Mouse (Mus musculus) midbrain, embryonic 16.5 days (tissue): Measurements from ENCODE around the gene Myh6. TPM values are rescaled to one million over a fixed set of nuclear protein-coding genes. Genes with fewer than 3 reads are reported as not detected.
"Not testable (repeated sequence)": the region's sequence is repeated elsewhere in the genome, so short reads cannot be mapped to it uniquely, and the experiment has no call there.

ENCODE experiments used
- ATAC-seq: fragments of 200-750 bp; cut with Nextera tagmentation; 2 replicates; pipeline ENCODE4 v1.8.0; 2017; ENCODE audit warnings: moderate TSS enrichment
- H3K27ac ChIP-seq: fragments of 300-500 bp; sonication (generic); 2 replicates; pipeline ENCODE4 v1.5.1; 2014; ENCODE audit warnings: mild to moderate bottlenecking, low read length, mixed read lengths
- H3K27me3 ChIP-seq: fragments of 300-500 bp; sonication (generic); 2 replicates; pipeline ENCODE4 v1.6.1; 2014; ENCODE audit warnings: low read depth, low read length, mixed read lengths; ENCODE audit not compliant: control insufficient read depth, insufficient read depth
- H3K36me3 ChIP-seq: fragments of 300-500 bp; sonication (generic); 2 replicates; pipeline ENCODE4 v1.6.1; 2014; ENCODE audit warnings: mild to moderate bottlenecking, low read length, moderate library complexity, mixed read lengths; ENCODE audit not compliant: control insufficient read depth, insufficient read depth
- H3K4me1 ChIP-seq: fragments of 300-500 bp; sonication (generic); 2 replicates; pipeline ENCODE4 v1.6.1; 2014; ENCODE audit warnings: mild to moderate bottlenecking, low read length, mixed read lengths; ENCODE audit not compliant: control insufficient read depth, insufficient read depth
- H3K4me2 ChIP-seq: fragments of 300-500 bp; sonication (generic); 2 replicates; pipeline ENCODE4 v1.6.1; 2014; ENCODE audit warnings: mild to moderate bottlenecking, low read length, mixed read lengths
- H3K4me3 ChIP-seq: fragments of 300-500 bp; sonication (generic); 2 replicates; pipeline ENCODE4 v1.5.1; 2014; ENCODE audit warnings: low read depth, mild to moderate bottlenecking, low read length, moderate library complexity, mixed read lengths
- H3K9ac ChIP-seq: fragments of 300-500 bp; sonication (generic); 2 replicates; pipeline ENCODE4 v1.6.1; 2014; ENCODE audit warnings: low read depth, low read length, mixed read lengths
- H3K9me3 ChIP-seq: fragments of 300-500 bp; sonication (generic); replicated peaks from 2 replicates; pipeline ENCODE4 v1.6.1; 2014; ENCODE audit warnings: mild to moderate bottlenecking, low read length, mixed read lengths; ENCODE audit not compliant: control insufficient read depth, poor library complexity, severe bottlenecking
- WGBS: fragments of 180-500 bp; shearing (Covaris S2); extraction: QIAGEN DNeasy Blood & Tissue Kit; methylation state at CpG from one replicate; pipeline ENCODE4 v1.1.7; 2014; 5-methylcytosine and 5-hydroxymethylcytosine counted together
- polyA plus RNA-seq: library from polyadenylated mRNA; unstranded; fragments of >200 nt; fragmentation: Nextera tagmentation; extraction: Ambion mirVana; gene quantifications from 2 replicates; pipeline ENCODE4 v1.2.1, GENCODE M21; 2015

The Myh6 gene
- polyA plus RNA-seq, 1 experiment from 2014 or later: 2.9 TPM

- H3K36me3 ChIP-seq: no peaks in the 10 kb centered on the region
- H3K9ac ChIP-seq: no peak overlapping the region
- H3K4me3 ChIP-seq: no peak overlapping the region
- H3K4me1 ChIP-seq: no peaks in the 10 kb centered on the region
- no peaks in the 10 kb centered on the region for H3K27me3 ChIP-seq
- no peaks in the 10 kb centered on the region for H3K9me3 ChIP-seq
- no peak overlapping the region for H3K4me2 ChIP-seq
- no peak for ATAC-seq
- WGBS: 83% methylated on average over 3 of the region's 3 CpGs
- H3K27ac ChIP-seq: no peak overlapping the region
These were observed 11.2 kb downstream of the Myh6 start for GRCm38 (mm10) chr14:54955481-54955880.

- Histone ChIP-seq H3K4me3 (no peak overlapping the region), H3K9ac (no peak overlapping the region), H3K4me1 (no peaks in the 10 kb centered on the region), H3K9me3 (no peaks in the 10 kb centered on the region), H3K27me3 (no peaks in the 10 kb centered on the region), H3K4me2 (no peak overlapping the region), H3K27ac (no peak overlapping the region), H3K36me3 (no peaks in the 10 kb centered on the region)
- no peak for ATAC-seq
- 85% methylated on average over 3 of the region's 3 CpGs for WGBS
These were observed 12.3 kb downstream of the Myh6 start for GRCm38 (mm10) chr14:54954474-54954873.

GRCm38 (mm10) chr14:54953664-54954206 is 13.0 kb downstream of the Myh6 start:
- H3K27ac ChIP-seq: no peak overlapping the region
- no peaks in the 10 kb centered on the region for H3K27me3 ChIP-seq
- no peak for ATAC-seq
- 92% methylated on average over 8 of the region's 8 CpGs for WGBS
- H3K9ac ChIP-seq: no peak overlapping the region
- H3K4me1 ChIP-seq: no peaks in the 10 kb centered on the region
- no peaks in the 10 kb centered on the region for H3K9me3 ChIP-seq
- no peak overlapping the region for H3K4me2 ChIP-seq
- no peaks in the 10 kb centered on the region for H3K36me3 ChIP-seq
- H3K4me3 ChIP-seq: no peak overlapping the region

GRCm38 (mm10) chr14:54951587-54951986 is 15.1 kb downstream of the Myh6 start:
- Histone ChIP-seq H3K4me3 (no peak overlapping the region), H3K36me3 (no peaks in the 10 kb centered on the region), H3K27ac (no peak overlapping the region), H3K9ac (no peak overlapping the region), H3K4me2 (no peak overlapping the region), H3K4me1 (no peaks in the 10 kb centered on the region), H3K27me3 (no peaks in the 10 kb centered on the region), H3K9me3 (no peaks in the 10 kb centered on the region)
- WGBS: 88% methylated on average over 6 of the region's 6 CpGs
- ATAC-seq: no peak

- no peak overlapping the region for H3K4me2 ChIP-seq
- no peaks in the 10 kb centered on the region for H3K4me1 ChIP-seq
- H3K9me3 ChIP-seq: no peaks in the 10 kb centered on the region
- no peak overlapping the region for H3K27ac ChIP-seq
- WGBS: 71% methylated on average over 12 of the region's 12 CpGs
- no peaks in the 10 kb centered on the region for H3K36me3 ChIP-seq
- H3K4me3 ChIP-seq: no peak overlapping the region
- no peaks in the 10 kb centered on the region for H3K27me3 ChIP-seq
- ATAC-seq: no peak
- H3K9ac ChIP-seq: no peak overlapping the region
These were observed 16.2 kb downstream of the Myh6 start for GRCm38 (mm10) chr14:54950493-54950892.

GRCm38 (mm10) chr14:54948781-54949180 is 17.9 kb downstream of the Myh6 start:
- no peaks in the 10 kb centered on the region for H3K27me3 ChIP-seq
- no peak overlapping the region for H3K4me2 ChIP-seq
- ATAC-seq: no peak
- 90% methylated on average over 9 of the region's 9 CpGs for WGBS
- no peak overlapping the region for H3K27ac ChIP-seq
- no peaks in the 10 kb centered on the region for H3K4me1 ChIP-seq
- H3K4me3 ChIP-seq: no peak overlapping the region
- no peaks in the 10 kb centered on the region for H3K36me3 ChIP-seq
- H3K9ac ChIP-seq: no peak overlapping the region
- H3K9me3 ChIP-seq: no peaks in the 10 kb centered on the region

- not testable (repeated sequence) for H3K4me1 ChIP-seq, H3K4me2 ChIP-seq, H3K36me3 ChIP-seq, H3K9me3 ChIP-seq, H3K27ac ChIP-seq, H3K27me3 ChIP-seq, ATAC-seq, H3K9ac ChIP-seq, H3K4me3 ChIP-seq
- WGBS: 86% methylated on average over 6 of the region's 11 CpGs
These were observed 19.7 kb downstream of the Myh6 start for GRCm38 (mm10) chr14:54947008-54947407.

- Histone ChIP-seq H3K4me1 (no peaks in the 10 kb centered on the region), H3K27ac (no peak overlapping the region), H3K27me3 (no peaks in the 10 kb centered on the region), H3K4me2 (no peak overlapping the region), H3K4me3 (no peak overlapping the region), H3K36me3 (no peaks in the 10 kb centered on the region), H3K9me3 (no peaks in the 10 kb centered on the region), H3K9ac (no peak overlapping the region)
- WGBS: 82% methylated on average over 19 of the region's 19 CpGs
- ATAC-seq: no peak
These were observed 20.6 kb downstream of the Myh6 start for GRCm38 (mm10) chr14:54945975-54946704.

GRCm38 (mm10) chr14:54944939-54945338 is 21.8 kb downstream of the Myh6 start:
- H3K4me3 ChIP-seq: no peak overlapping the region
- no peaks in the 10 kb centered on the region for H3K9me3 ChIP-seq
- no peaks in the 10 kb centered on the region for H3K36me3 ChIP-seq
- no peaks in the 10 kb centered on the region for H3K27me3 ChIP-seq
- no peak overlapping the region for H3K9ac ChIP-seq
- H3K4me2 ChIP-seq: no peak overlapping the region
- WGBS: 76% methylated on average over 2 of the region's 2 CpGs
- ATAC-seq: no peak
- H3K27ac ChIP-seq: no peak overlapping the region
- no peaks in the 10 kb centered on the region for H3K4me1 ChIP-seq
